Mouse (Mus musculus) megakaryocyte, embryonic 14.5 days (primary cell): ENCODE data around the gene Lrrc63.

Experiments
- FLI1 ChIP-seq: IDR thresholded peaks from 2 replicates; pipeline ENCODE4 v1.6.1; 2012; ENCODE audit warnings: low read length, inconsistent platforms, mixed read lengths
- GATA1 ChIP-seq: IDR thresholded peaks from 3 replicates; pipeline ENCODE4 v1.6.1; 2012; ENCODE audit warnings: mixed read lengths, low read length, inconsistent platforms, borderline replicate concordance

DNA sequence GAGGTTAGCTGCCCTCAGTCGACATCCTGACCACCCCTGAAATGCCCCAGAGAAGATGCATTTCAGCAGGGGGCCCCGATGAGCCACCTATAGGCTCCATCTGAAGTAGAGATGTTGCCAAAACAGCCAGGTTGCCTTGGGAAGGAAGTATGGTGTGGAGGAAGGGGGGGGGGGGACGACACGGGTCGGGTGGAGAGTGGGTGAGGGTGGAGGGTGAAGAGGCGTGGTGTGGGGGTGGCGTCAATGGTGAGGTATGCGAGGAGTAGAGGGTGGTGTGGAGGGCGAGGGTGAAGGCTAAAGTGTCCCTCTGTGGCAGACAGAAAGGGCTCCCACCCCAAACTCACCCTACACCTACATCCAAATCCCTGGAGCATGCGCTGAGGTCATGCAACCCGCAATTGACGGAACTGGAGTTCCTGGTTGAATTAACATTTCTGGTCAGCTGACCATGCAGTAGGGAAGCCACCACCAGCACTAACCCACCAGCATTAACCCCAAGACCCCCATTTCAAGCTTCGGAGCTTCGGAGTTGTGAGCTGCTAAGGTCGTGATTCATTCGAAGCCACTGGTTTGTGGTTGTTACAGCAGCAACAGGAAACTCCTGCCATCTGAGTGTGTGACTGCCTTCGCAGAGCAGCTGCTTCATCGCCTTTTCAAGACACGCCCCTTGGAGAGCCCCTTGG is 62.1 kb downstream of the Lrrc63 start:
- TF ChIP-seq GATA1, result no peak
- TF ChIP-seq FLI1, result no peak
